Mouse (Mus musculus) midbrain, embryonic 14.5 days (tissue): ENCODE measurements around the gene Dand5. TPM values are rescaled to one million over a fixed set of nuclear protein-coding genes. Genes with fewer than 3 reads are reported as not detected.

ENCODE experiments used
- ATAC-seq: fragments of 200-750 bp; cut with Nextera tagmentation; 2 replicates; pipeline ENCODE4 v1.8.0; 2017; ENCODE audit warnings: moderate number of reproducible peaks, moderate library complexity; ENCODE audit not compliant: low FRiP score, low TSS enrichment
- DNase-seq: peaks from one replicate; pipeline ENCODE4 v3.0.0-alpha.2; 2015
- H3K27ac ChIP-seq: fragments of 300-500 bp; sonication (generic); replicated peaks from 2 replicates; pipeline ENCODE4 v1.5.1; 2014; ENCODE audit warnings: mild to moderate bottlenecking, low read depth, low read length, moderate library complexity
- H3K27me3 ChIP-seq: fragments of 300-500 bp; sonication (generic); 2 replicates; pipeline ENCODE4 v1.6.1; 2014; ENCODE audit warnings: low read length, control low read depth, mixed read lengths; ENCODE audit not compliant: control insufficient read depth, insufficient read depth
- H3K36me3 ChIP-seq: fragments of 300-500 bp; sonication (generic); 2 replicates; pipeline ENCODE4 v1.6.1; 2014; ENCODE audit warnings: low read length, control low read depth; ENCODE audit not compliant: control insufficient read depth, insufficient read depth
- H3K4me1 ChIP-seq: fragments of 300-500 bp; sonication (generic); 2 replicates; pipeline ENCODE4 v1.6.1; 2014; ENCODE audit warnings: mild to moderate bottlenecking, antibody characterized with exemption, low read length, control low read depth; ENCODE audit not compliant: control insufficient read depth, insufficient read depth
- H3K4me2 ChIP-seq: fragments of 300-500 bp; sonication (generic); 2 replicates; pipeline ENCODE4 v1.6.1; 2014; ENCODE audit warnings: mild to moderate bottlenecking, low read length, moderate library complexity
- H3K4me3 ChIP-seq: fragments of 300-500 bp; sonication (generic); replicated peaks from 2 replicates; pipeline ENCODE4 v1.5.1; 2014; ENCODE audit warnings: low read depth, low read length
- H3K9ac ChIP-seq: fragments of 300-500 bp; sonication (generic); replicated peaks from 2 replicates; pipeline ENCODE4 v1.6.1; 2014; ENCODE audit warnings: mild to moderate bottlenecking, low read length, moderate library complexity
- H3K9me3 ChIP-seq: fragments of 300-500 bp; sonication (generic); 2 replicates; pipeline ENCODE4 v1.6.1; 2016; ENCODE audit warnings: low read length, control low read depth, mixed read lengths; ENCODE audit not compliant: control insufficient read depth
- WGBS: fragments of 180-500 bp; shearing (Covaris S2); extraction: QIAGEN DNeasy Blood & Tissue Kit; methylation state at CpG from one replicate; pipeline ENCODE4 v1.1.7; 2014; 5-methylcytosine and 5-hydroxymethylcytosine counted together
- polyA plus RNA-seq: library from polyadenylated mRNA; unstranded; fragments of >200 nt; fragmentation: Nextera tagmentation; extraction: Ambion mirVana; gene quantifications from 2 replicates; pipeline ENCODE4 v1.2.1, GENCODE M21; 2014

The Dand5 gene
- polyA plus RNA-seq, 1 experiment from 2014 or later, result 9.9 TPM

DNA sequence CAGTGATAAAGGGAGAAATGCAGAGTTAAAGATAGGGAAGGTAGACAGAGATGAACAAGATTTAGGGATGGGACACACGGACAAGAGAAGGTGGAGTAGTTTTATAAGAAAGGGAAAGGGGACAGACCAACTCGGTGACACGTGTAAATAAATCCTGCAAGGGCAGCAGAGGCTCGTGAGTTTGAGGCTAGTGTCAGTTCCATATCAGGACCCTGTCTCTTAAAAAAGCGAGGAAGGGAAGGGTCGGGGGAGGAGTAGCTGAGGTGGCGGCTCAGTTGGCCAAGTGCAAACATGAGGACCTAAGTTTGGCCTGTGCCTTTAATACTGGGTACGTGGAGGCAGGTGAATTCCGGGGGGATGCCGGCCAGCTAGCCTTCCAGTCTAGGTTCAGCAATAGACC, 11.3 kb downstream of the Dand5 start:
- Histone ChIP-seq H3K36me3 (no peaks in the 10 kb centered on the region), H3K9me3 (no peaks in the 10 kb centered on the region), H3K27ac (0 out of 2 replicates have a peak overlapping the region, but pooled peaks have one; percentile 49), H3K27me3 (peaks cover 33% of the 10 kb centered on the region; the same call in 1 of the 2 replicates), H3K4me2 (peak overlapping the region; percentile 52), H3K9ac (peak overlapping the region; percentile 43), H3K4me1 (peaks cover 20% of the 10 kb centered on the region), H3K4me3 (peak overlapping the region; percentile 25)
- ATAC-seq (no peak), DNase-seq (no peak)
- 8% methylated on average over 10 of the region's 10 CpGs for WGBS

DNA sequence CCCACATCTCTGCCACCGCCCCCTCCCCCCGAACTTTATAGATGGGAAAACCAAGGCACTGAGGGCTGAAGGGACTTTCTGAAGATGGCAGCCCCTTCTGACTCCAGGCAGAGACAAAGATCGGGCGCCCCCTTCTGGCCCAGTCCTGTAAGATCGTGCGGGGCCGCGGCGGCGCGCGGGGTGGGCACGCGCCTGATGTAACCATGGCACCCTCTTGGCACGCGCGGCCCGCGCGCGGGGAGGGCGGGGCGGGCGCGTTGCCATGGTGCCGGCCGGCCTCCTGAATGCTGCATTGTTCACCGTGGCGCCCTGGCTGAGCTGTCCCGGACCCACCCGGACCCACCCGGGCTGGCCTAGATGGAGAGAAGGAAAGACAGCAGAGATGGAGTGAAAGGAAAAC, 11.7 kb downstream of the Dand5 start:
- Histone ChIP-seq H3K27ac (0 out of 2 replicates have a peak overlapping the region, but pooled peaks have one; percentile 49), H3K4me1 (peaks cover 20% of the 10 kb centered on the region), H3K36me3 (no peaks in the 10 kb centered on the region), H3K27me3 (peaks cover 37% of the 10 kb centered on the region; the same call in 1 of the 2 replicates), H3K4me3 (peak overlapping the region; percentile 25), H3K9ac (peak overlapping the region; percentile 43), H3K9me3 (no peaks in the 10 kb centered on the region), H3K4me2 (peak overlapping the region; percentile 52)
- ATAC-seq, result peak; percentile 89
- DNase-seq, result peak; percentile 96
- WGBS, result under 1% methylated on average over 32 of the region's 32 CpGs

DNA sequence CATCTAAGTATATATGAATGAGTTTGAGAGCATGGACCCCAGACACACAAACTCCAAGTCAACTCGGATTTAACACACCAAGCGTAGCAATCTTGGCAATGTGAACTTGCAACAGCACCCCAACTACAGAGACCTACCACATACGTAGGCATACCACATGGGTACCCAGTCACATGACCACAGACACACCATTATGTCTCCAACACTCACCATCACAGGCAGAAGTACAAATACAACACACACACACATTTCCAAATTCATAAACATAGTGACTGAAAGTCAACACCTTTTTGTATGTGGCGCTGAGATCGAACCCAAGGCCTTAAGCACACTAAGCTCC, 12.7 kb downstream of the Dand5 start:
- Histone ChIP-seq H3K9me3 (no peaks in the 10 kb centered on the region), H3K4me2 (no peak overlapping the region), H3K4me3 (no peak overlapping the region), H3K27ac (no peak overlapping the region), H3K4me1 (peaks cover 16% of the 10 kb centered on the region), H3K9ac (no peak overlapping the region), H3K27me3 (peaks cover 45% of the 10 kb centered on the region; the same call in 1 of the 2 replicates), H3K36me3 (no peaks in the 10 kb centered on the region)
- DNase-seq, result no peak
- no peak for ATAC-seq
- 70% methylated on average over 5 of the region's 5 CpGs for WGBS

DNA sequence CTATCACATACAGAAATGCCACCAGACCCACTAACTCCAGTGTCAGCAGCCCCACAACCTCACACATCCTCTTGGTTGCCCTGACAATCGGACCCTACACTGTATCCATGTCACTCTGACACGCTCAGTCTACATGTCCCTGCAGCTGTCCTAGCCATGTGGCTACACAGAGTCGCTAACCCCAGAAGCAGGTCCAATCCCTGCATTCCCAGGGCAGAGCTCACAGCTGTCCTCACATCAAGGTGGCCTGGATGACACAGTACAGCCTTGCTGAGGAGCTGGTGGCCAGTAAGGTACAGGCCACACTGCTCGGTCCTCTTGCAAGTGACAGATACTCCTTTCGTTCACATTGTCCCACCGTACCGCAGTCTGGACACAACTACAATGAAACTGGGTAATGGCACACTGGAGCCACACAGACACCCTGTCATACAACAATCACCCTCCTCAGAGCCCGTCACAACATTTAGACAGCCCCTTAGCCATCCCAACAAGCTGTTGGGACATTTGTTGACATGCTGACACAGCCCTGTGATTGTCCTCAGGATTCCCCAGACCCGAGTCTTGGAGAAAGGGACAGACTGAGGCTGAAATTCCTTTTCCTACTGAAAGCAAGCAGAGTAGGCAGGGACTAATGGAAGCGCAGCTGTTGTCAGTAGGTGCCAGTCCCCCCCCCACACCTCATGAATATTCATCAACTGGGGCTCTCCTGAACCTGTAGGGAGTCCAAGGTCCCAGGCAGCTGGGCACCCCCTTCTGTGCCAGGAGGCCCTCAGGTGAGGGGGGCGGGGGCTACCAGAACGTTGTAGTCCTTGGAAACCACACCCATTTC, 13.3 kb downstream of the Dand5 start:
- H3K36me3 ChIP-seq, result no peaks in the 10 kb centered on the region
- ATAC-seq, result no peak
- no peak overlapping the region for H3K9ac ChIP-seq
- no peak overlapping the region for H3K4me3 ChIP-seq
- DNase-seq, result no peak
- H3K9me3 ChIP-seq, result no peaks in the 10 kb centered on the region
- H3K4me1 ChIP-seq, result peaks cover 12% of the 10 kb centered on the region
- peaks cover 46% of the 10 kb centered on the region; the same call in 1 of the 2 replicates for H3K27me3 ChIP-seq
- H3K4me2 ChIP-seq, result no peak overlapping the region
- 51% methylated on average over 12 of the region's 12 CpGs for WGBS
- peak overlapping the region; percentile 32; the same call in 1 of the 2 replicates for H3K27ac ChIP-seq

DNA sequence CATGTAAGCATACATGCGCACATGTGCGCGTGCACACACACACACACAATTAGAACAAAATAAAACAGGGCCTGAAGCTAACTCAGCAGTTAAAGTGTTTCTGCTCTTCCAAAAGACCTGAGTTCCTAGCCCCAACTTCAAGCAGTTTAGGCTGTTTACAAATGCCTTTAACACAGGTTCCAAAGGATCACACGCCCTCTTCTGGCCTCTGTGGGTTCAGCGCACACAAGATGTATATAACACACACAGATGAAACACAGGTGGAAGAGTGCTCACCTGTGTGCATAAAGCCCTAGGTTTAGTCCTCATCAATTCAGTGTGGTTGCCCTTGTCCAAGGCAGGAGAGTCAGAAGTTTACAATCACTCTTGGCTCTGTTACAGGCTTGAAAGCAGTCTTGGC, 16.6 kb downstream of the Dand5 start:
- no peak for DNase-seq
- H3K27ac ChIP-seq, result no peak overlapping the region
- 97% methylated on average over 5 of the region's 5 CpGs for WGBS
- no peak overlapping the region for H3K4me2 ChIP-seq
- no peak overlapping the region for H3K9ac ChIP-seq
- H3K4me1 ChIP-seq, result peaks cover 7% of the 10 kb centered on the region; the same call in 1 of the 2 replicates
- peaks cover 53% of the 10 kb centered on the region for H3K27me3 ChIP-seq
- H3K9me3 ChIP-seq, result no peaks in the 10 kb centered on the region
- no peak overlapping the region for H3K4me3 ChIP-seq
- no peak for ATAC-seq
- H3K36me3 ChIP-seq, result no peaks in the 10 kb centered on the region

DNA sequence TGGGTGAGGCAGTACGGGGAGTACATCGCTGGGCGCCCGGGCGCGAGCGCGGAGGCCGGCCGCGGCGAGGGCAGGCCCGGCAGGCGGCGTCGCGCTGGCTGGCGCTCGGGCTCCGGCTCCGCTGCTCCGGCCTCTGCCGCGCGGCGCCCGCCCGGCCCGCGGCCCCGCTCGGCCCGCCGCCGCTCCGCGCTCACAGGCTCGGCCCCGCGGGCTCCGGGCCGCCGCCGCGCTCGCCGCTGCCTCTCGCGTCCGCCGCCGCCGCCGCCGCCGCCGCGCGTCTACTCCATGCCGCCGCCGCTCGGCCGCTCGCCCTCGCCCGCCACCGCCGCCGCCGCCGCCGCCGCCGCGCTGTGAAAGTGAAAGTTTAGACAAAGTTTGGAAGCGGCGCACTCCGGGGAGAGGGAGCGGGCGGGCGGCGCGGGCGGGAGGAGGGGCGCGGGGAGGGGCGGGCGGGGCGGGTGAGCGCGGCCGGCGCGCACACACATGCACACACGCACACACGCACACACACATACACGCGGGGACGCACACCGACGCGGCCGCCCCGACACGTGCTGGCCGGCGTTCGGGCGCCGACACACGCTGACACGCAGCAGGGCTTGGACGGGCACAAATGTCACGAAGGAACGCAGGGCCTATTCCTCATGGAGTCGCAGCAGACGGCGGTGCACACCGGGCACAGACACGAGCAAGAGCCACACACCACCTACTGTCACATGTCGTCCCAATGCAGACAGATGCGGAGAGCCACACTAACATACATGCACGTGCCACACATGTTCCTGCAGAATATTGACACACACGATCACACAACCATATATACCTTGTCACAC, 22.4 kb downstream of the Dand5 start, which contains the start of gene Nfix:
Gene Nfix, minus strand, starts transcription at position 346 of the 833 bp plus-strand sequence.
- H3K27me3 ChIP-seq, result peaks cover 70% of the 10 kb centered on the region
- H3K4me3 ChIP-seq, result peak within 1 kb of the TSS; percentile 41
- 0 out of 2 replicates have a peak, but pooled peaks cover 6% of the 10 kb centered on the region for H3K4me1 ChIP-seq
- WGBS, result 1% methylated on average over 104 of the region's 125 CpGs
- DNase-seq (peak; percentile 73), ATAC-seq (peak; percentile 32; the same call in 1 of the 2 replicates)
- H3K9me3 ChIP-seq, result no peaks in the 10 kb centered on the region
- H3K36me3 ChIP-seq, result 0 out of 2 replicates have a peak, but pooled peaks cover 3% of the 10 kb centered on the region
- H3K4me2 ChIP-seq, result peak within 1 kb of the TSS; percentile 97
- peak within 1 kb of the TSS; percentile 79 for H3K27ac ChIP-seq
- peak within 1 kb of the TSS; percentile 71 for H3K9ac ChIP-seq

DNA sequence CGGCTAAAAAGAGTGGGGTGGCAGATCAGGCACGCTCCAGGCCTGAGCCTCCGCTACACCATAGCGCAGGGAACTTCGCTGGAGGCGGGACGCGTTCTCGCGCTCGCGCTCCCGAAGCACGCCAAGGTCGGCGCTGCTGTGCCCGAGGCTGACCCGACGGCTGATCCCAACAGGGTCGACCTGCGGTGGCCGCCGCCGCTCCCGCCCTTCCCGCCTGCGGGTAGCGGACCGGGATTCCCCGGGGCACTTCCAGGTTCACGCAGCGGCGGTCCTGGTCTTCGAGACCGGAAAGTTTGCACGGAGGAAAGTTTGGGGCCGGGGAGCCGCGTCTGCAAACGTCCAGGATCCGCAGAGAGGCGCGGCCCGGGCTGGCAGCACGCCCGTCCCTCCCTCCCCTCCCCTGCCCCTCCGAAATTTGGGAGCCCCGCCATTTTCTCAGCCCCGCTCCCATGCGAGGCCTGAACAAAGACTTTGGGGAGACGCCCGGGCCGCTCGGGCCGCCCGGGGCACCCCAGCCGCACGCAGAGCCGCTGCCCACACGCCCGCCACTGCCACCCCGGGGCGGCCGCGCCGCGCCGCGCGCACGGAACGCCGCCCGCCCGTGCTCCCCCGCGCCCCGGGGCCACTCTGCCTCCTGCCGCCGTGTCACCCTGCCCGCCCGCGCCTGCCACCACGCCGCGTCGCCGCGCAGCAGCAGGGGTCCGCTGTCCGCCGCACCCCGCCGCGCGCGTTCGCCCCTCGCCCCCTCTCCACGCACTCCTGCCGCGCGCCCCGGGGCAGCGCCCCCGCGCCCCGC, 23.3 kb downstream of the Dand5 start:
- H3K36me3 ChIP-seq, result 0 out of 2 replicates have a peak, but pooled peaks cover 3% of the 10 kb centered on the region
- H3K4me3 ChIP-seq, result peak overlapping the region; percentile 41
- H3K9ac ChIP-seq, result peak overlapping the region; percentile 71
- peaks cover 73% of the 10 kb centered on the region for H3K27me3 ChIP-seq
- H3K27ac ChIP-seq, result peak overlapping the region; percentile 79
- ATAC-seq, result peak; percentile 15; the same call in 1 of the 2 replicates
- peaks cover 11% of the 10 kb centered on the region; the same call in 1 of the 2 replicates for H3K4me1 ChIP-seq
- WGBS, result under 1% methylated on average over 101 of the region's 108 CpGs
- H3K4me2 ChIP-seq, result peak overlapping the region; percentile 97
- H3K9me3 ChIP-seq, result no peaks in the 10 kb centered on the region
- peak; percentile 64 for DNase-seq
